In the genomic region with DNA sequence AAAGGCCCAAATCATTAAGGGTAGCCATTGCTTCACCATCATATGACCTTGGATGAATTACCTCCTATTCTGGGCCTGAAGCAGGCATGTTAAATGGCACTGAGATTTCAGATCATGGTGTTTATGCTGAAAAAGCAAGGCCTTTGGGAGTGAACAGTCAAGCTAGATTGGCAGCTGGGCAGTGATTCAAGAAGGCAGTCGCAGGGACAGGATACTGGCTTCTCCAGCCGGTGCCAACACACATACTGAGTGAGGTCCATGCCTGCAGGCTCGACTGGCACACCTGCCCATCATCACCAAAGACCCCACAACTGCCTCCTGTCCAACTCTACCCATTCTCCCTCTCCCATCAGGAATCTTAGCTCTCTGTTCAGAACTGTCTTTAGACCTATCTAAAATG, we compare ENCODE assay signal across 13 mouse cellular contexts.
"Had no signal": no experiment of that assay in that cellular context is flagged by ENCODE, and none has a peak within 500 bp of the region (broad histone marks: within the 10 kb centered on the region; RNA-seq: fewer than 3 reads in every experiment).

No protein-coding gene starts in this region.

- H3K27me3 ChIP-seq: limb, embryonic 15.5 days; lung, embryonic 15.5 days had no signal

- DNase-seq: kidney, adult 8-10 months; kidney, postnatal 25 days; layer of hippocampus, postnatal 36 days; liver, embryonic 13.5 days; liver, postnatal 0 days; lung, postnatal 14 days; right cerebral cortex, adult 18-20 months; right cerebral cortex, postnatal 25 days; thymus, postnatal 36 days had no signal

- H3K4me3 ChIP-seq: limb, embryonic 15.5 days; liver, embryonic 13.5 days; lung, embryonic 15.5 days; megakaryocyte, embryonic 14.5 days had no signal

- H3K27ac ChIP-seq: limb, embryonic 15.5 days; liver, embryonic 13.5 days; lung, embryonic 15.5 days; macrophage had no signal

- H3K9me3 ChIP-seq: limb, embryonic 15.5 days; liver, embryonic 13.5 days; lung, embryonic 15.5 days; megakaryocyte, embryonic 14.5 days had no signal

- H3K36me3 ChIP-seq: limb, embryonic 15.5 days; liver, embryonic 13.5 days; lung, embryonic 15.5 days had no signal
